21 mouse cellular contexts compared by ENCODE assay signal in the genomic region with DNA sequence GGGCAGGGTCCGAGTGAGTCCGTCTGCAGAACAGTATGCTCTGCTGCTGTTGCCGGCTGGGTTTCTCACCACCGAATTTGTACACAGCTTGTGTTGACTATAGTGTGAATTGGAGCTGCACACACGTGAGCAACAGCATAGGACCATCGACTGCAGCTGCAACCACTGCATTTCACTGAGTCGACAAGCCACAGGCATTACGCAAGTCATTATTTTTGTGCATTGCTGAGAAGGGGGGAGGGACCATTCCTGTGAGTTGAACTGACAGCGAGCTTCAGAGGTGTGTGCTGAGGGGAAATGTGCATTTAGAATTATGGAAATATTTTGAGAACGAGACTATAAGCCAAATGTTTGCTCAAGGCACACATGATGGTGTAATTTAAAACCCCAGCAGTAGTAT.
DNase-seq lines count a peak whose midpoint lies in the region; ATAC-seq and TF ChIP-seq lines count a peak whose summit lies in the region.
"Had no signal": no experiment of that assay in that cellular context is flagged by ENCODE, and none has a peak within 500 bp of the region (broad histone marks: within the 10 kb centered on the region; RNA-seq: fewer than 3 reads in every experiment).

No protein-coding gene starts in this region.

- H3K27ac ChIP-seq in kidney, embryonic 15.5 days = no peak overlapping the region
- H3K27ac ChIP-seq in lung, postnatal 0 days (ENCODE audit: low read length) = no peak overlapping the region
- H3K27ac ChIP-seq in limb, embryonic 15.5 days = no peak overlapping the region
- H3K27ac ChIP-seq: forebrain, embryonic 12.5 days; hindbrain, embryonic 12.5 days; liver, embryonic 12.5 days; neural tube, embryonic 15.5 days had no signal

- TF ChIP-seq CTCF in lung, postnatal 0 days (IDR thresholded peaks at IDR 0.05) = no peak

- no peaks in the 10 kb centered on the region for H3K9me3 ChIP-seq in kidney, embryonic 15.5 days (replicated peaks)
- no peaks in the 10 kb centered on the region for H3K9me3 ChIP-seq in lung, postnatal 0 days (ENCODE audit: low read length)
- no peaks in the 10 kb centered on the region for H3K9me3 ChIP-seq in limb, embryonic 15.5 days
- H3K9me3 ChIP-seq: forebrain, embryonic 12.5 days; G1E; hindbrain, embryonic 12.5 days; liver, embryonic 12.5 days; neural tube, embryonic 15.5 days had no signal

- no peak overlapping the region for H3K4me3 ChIP-seq in kidney, embryonic 15.5 days (replicated peaks)
- H3K4me3 ChIP-seq in lung, postnatal 0 days (ENCODE audit: low read depth, low read length) = no peak overlapping the region
- H3K4me3 ChIP-seq in limb, embryonic 15.5 days = no peak overlapping the region
- H3K4me3 ChIP-seq: forebrain, embryonic 12.5 days; hindbrain, embryonic 12.5 days; liver, embryonic 12.5 days; neural tube, embryonic 15.5 days had no signal

- H3K9ac ChIP-seq in kidney, embryonic 15.5 days = no peak overlapping the region
- no peak overlapping the region for H3K9ac ChIP-seq in lung, postnatal 0 days (replicated peaks; ENCODE audit: low read depth)
- no peak overlapping the region for H3K9ac ChIP-seq in limb, embryonic 15.5 days
- H3K9ac ChIP-seq: forebrain, embryonic 12.5 days; hindbrain, embryonic 12.5 days; liver, embryonic 12.5 days; neural tube, embryonic 15.5 days had no signal

- no peaks in the 10 kb centered on the region for H3K27me3 ChIP-seq in kidney, embryonic 15.5 days
- H3K27me3 ChIP-seq in lung, postnatal 0 days (replicated peaks; ENCODE audit: insufficient read depth, low read length) = no peaks in the 10 kb centered on the region
- H3K27me3 ChIP-seq in limb, embryonic 15.5 days = no peaks in the 10 kb centered on the region
- H3K27me3 ChIP-seq: forebrain, embryonic 12.5 days; hindbrain, embryonic 12.5 days; neural tube, embryonic 15.5 days had no signal

- no peaks in the 10 kb centered on the region for H3K36me3 ChIP-seq in kidney, embryonic 15.5 days
- H3K36me3 ChIP-seq in lung, postnatal 0 days (ENCODE audit: insufficient read depth, low read length) = no peaks in the 10 kb centered on the region
- H3K36me3 ChIP-seq in limb, embryonic 15.5 days = no peaks in the 10 kb centered on the region
- H3K36me3 ChIP-seq: forebrain, embryonic 12.5 days; G1E; hindbrain, embryonic 12.5 days; liver, embryonic 12.5 days had no signal

- no peak; the same call in 1 of the 2 replicates for TF ChIP-seq EP300 in lung, postnatal 0 days (IDR thresholded peaks at IDR 0.05)

- H3K4me1 ChIP-seq in kidney, embryonic 15.5 days = 0 out of 2 replicates have a peak, but pooled peaks cover 8% of the 10 kb centered on the region
- H3K4me1 ChIP-seq in lung, postnatal 0 days (ENCODE audit: insufficient read depth, low read depth, low read length) = no peaks in the 10 kb centered on the region
- H3K4me1 ChIP-seq in limb, embryonic 15.5 days = peaks cover 7% of the 10 kb centered on the region
- H3K4me1 ChIP-seq: liver, embryonic 12.5 days had no signal

- no peak for ATAC-seq in kidney, embryonic 15.5 days (replicated peaks; ENCODE audit: low FRiP score)
- peak; percentile 61 for ATAC-seq in lung, postnatal 0 days
- ATAC-seq in limb, embryonic 15.5 days (ENCODE audit: insufficient number of reproducible peaks, low FRiP score, low TSS enrichment, low read depth) = no peak
- ATAC-seq: liver, embryonic 12.5 days had no signal

- WGBS in kidney, embryonic 15.5 days = 47% methylated on average over 10 of the region's 10 CpGs
- WGBS in lung, postnatal 0 days = 41% methylated on average over 10 of the region's 10 CpGs
- 42% methylated on average over 10 of the region's 10 CpGs for WGBS in limb, embryonic 15.5 days

- DNase-seq in kidney, postnatal 14 days = no peak
- DNase-seq in lung, postnatal 0 days (ENCODE audit: low spot score) = peak; percentile 47
- DNase-seq in lung, adult 18-20 months = no peak
- DNase-seq in NIH3T3 (ENCODE audit: low read depth) = peak; percentile 65
- DNase-seq in cerebellum, postnatal 36 days = no peak
- DNase-seq: adrenal gland, postnatal 14 days; cerebellum, adult 11-12 months; cerebellum, postnatal 25 days; heart, postnatal 14 days; kidney, adult 2 months; right cerebral cortex, postnatal 14 days; spleen, adult 18-20 months; thymus, postnatal 36 days had no signal

- peak overlapping the region; percentile 36; the same call in 1 of the 2 replicates for H3K4me2 ChIP-seq in kidney, embryonic 15.5 days
- H3K4me2 ChIP-seq in lung, postnatal 0 days (replicated peaks; ENCODE audit: low read depth, low read length) = no peak overlapping the region
- peak overlapping the region; percentile 25; the same call in 1 of the 2 replicates for H3K4me2 ChIP-seq in limb, embryonic 15.5 days
- H3K4me2 ChIP-seq: forebrain, embryonic 12.5 days; heart, embryonic 11.5 days; hindbrain, embryonic 12.5 days; liver, embryonic 12.5 days; neural tube, embryonic 15.5 days had no signal

Comparison
In these comparisons a context has a peak if more than half of its experiments do, and no peak if none do; other contexts are left out.
1. DNase-seq: peak in lung, postnatal 0 days (single experiment) and NIH3T3 (single experiment); none in kidney, postnatal 14 days (single experiment), lung, adult 18-20 months (0 of 2) and cerebellum, postnatal 36 days (0 of 2).